Mouse (Mus musculus) hindbrain, embryonic 10.5 days (tissue): ENCODE results near the gene Spo11. TPM values are rescaled to one million over a fixed set of nuclear protein-coding genes. Genes with fewer than 3 reads are reported as not detected.

Source experiments
- DNase-seq: peaks from one replicate; pipeline ENCODE4 v3.0.0-alpha.2; 2017; ENCODE audit warnings: low spot score
- H3K27ac ChIP-seq: fragments of 300-500 bp; sonication (generic); 2 replicates; pipeline ENCODE4 v1.5.1; 2016; ENCODE audit warnings: mild to moderate bottlenecking, moderate library complexity
- H3K27me3 ChIP-seq: fragments of 300-500 bp; sonication (generic); 2 replicates; pipeline ENCODE4 v1.6.1; 2016; ENCODE audit warnings: mild to moderate bottlenecking; ENCODE audit not compliant: poor library complexity, insufficient read depth, severe bottlenecking
- H3K36me3 ChIP-seq: fragments of 300-500 bp; sonication (generic); 2 replicates; pipeline ENCODE4 v1.6.1; 2016; ENCODE audit warnings: mild to moderate bottlenecking, moderate library complexity
- H3K4me1 ChIP-seq: fragments of 300-500 bp; sonication (generic); replicated peaks from 2 replicates; pipeline ENCODE4 v1.6.1; 2016; ENCODE audit warnings: mild to moderate bottlenecking
- H3K4me3 ChIP-seq: fragments of 300-500 bp; sonication (generic); 2 replicates; pipeline ENCODE4 v1.5.1; 2016; ENCODE audit warnings: mild to moderate bottlenecking, moderate library complexity
- H3K9me3 ChIP-seq: fragments of 300-500 bp; sonication (generic); 2 replicates; pipeline ENCODE4 v1.6.1; 2016; ENCODE audit warnings: mild to moderate bottlenecking, moderate library complexity
- WGBS: fragments of 180-500 bp; shearing (Covaris S2); methylation state at CpG from one replicate; pipeline ENCODE4 v1.1.7; 2016; 5-methylcytosine and 5-hydroxymethylcytosine counted together
- polyA plus RNA-seq: library from polyadenylated mRNA; unstranded; fragments of >200 nt; fragmentation: Nextera tagmentation; extraction: Ambion mirVana; gene quantifications from 2 replicates; pipeline ENCODE4 v1.2.1, GENCODE M21; 2016

The Spo11 gene
- polyA plus RNA-seq, 1 experiment from 2014 or later, result 0.47 TPM

DNA sequence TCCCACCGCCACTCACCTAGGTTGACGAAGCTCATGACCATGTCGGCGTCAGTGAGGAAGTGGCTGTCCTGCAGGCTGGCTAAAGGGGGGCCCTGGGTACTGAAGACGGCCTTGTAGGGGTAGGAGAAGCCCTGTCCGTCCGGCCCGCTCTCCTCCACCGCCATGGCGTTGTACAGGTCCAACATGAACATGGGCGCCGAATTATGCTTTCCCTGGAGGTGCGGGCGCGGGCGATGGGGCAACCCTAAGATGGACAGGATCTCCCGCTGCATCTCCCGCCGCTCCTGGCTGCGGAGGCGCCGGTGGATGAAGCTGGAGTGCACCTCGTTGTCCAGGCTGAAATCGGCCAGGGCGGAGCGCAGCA, 37.9 kb upstream of the Spo11 start:
- Histone ChIP-seq H3K27me3 (peaks cover 98% of the 10 kb centered on the region), H3K4me1 (peaks cover 76% of the 10 kb centered on the region), H3K4me3 (peak overlapping the region; percentile 63), H3K9me3 (no peaks in the 10 kb centered on the region), H3K27ac (peak overlapping the region; percentile 84), H3K36me3 (no peaks in the 10 kb centered on the region)
- under 1% methylated on average over 26 of the region's 26 CpGs for WGBS
- no peak for DNase-seq

GRCm38 (mm10) chr2:172940003-172940798, 37.3 kb upstream of the Spo11 start, which contains the start of gene Bmp7:
Gene Bmp7 (minus strand): TSS chr2:172940321.
- WGBS, result under 1% methylated on average over 82 of the region's 82 CpGs
- Histone ChIP-seq H3K27ac (peak within 1 kb of the TSS; percentile 84), H3K4me3 (peak within 1 kb of the TSS; percentile 63), H3K4me1 (peaks cover 70% of the 10 kb centered on the region), H3K9me3 (no peaks in the 10 kb centered on the region), H3K27me3 (peaks cover 98% of the 10 kb centered on the region), H3K36me3 (no peaks in the 10 kb centered on the region)
- peak; percentile 85 for DNase-seq

DNA sequence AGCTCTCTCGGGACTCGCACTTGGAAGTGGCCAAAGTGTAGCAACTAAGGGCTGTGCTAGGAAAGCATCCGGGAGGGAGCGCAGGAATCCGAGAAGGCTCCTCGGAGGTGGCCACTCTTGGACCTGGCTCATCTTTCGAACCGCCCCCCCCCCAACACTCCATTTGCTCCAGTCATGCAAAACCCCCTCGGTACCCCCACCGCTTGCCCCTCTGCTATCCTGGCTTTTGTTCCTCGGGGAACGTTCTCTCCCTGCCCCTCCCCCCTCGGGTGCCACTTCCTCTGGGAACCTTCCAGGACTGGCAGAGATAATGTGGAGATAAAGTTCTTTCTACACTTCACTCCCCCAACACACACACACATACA, 36.7 kb upstream of the Spo11 start:
- H3K27ac ChIP-seq, result peak overlapping the region; percentile 84
- peak overlapping the region; percentile 63 for H3K4me3 ChIP-seq
- H3K4me1 ChIP-seq, result peaks cover 65% of the 10 kb centered on the region
- peaks cover 98% of the 10 kb centered on the region for H3K27me3 ChIP-seq
- no peaks in the 10 kb centered on the region for H3K36me3 ChIP-seq
- WGBS, result under 1% methylated on average over 13 of the region's 13 CpGs
- DNase-seq, result no peak
- no peaks in the 10 kb centered on the region for H3K9me3 ChIP-seq

DNA sequence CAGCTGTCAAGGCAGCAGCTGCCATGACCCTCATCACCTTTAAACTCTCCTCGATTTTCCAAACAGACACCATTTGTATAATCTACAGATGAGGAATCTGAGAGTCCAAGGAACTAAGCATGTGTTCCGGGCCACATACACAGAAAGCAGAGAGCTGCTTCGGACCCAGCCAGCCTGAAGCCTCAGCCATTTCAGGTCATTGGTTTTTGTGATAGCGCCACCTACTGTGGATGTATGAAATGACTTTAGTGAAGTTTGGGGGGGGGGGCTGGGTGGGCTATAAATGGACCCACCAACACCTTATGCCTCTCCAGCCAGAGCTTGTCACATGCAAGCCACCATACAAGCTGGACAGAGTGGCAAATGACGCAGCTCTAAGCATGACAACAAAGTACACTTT, 28.4 kb upstream of the Spo11 start:
- no peaks in the 10 kb centered on the region; the same call in 1 of the 2 replicates for H3K9me3 ChIP-seq
- no peak for DNase-seq
- H3K27ac ChIP-seq, result no peak overlapping the region
- 47% methylated on average over 5 of the region's 5 CpGs for WGBS
- H3K4me3 ChIP-seq, result no peak overlapping the region
- H3K36me3 ChIP-seq, result no peaks in the 10 kb centered on the region
- H3K4me1 ChIP-seq, result peaks cover 14% of the 10 kb centered on the region
- H3K27me3 ChIP-seq, result peaks cover 47% of the 10 kb centered on the region

GRCm38 (mm10) chr2:172950119-172950676, 27.3 kb upstream of the Spo11 start:
- H3K27me3 ChIP-seq, result peaks cover 35% of the 10 kb centered on the region

DNA sequence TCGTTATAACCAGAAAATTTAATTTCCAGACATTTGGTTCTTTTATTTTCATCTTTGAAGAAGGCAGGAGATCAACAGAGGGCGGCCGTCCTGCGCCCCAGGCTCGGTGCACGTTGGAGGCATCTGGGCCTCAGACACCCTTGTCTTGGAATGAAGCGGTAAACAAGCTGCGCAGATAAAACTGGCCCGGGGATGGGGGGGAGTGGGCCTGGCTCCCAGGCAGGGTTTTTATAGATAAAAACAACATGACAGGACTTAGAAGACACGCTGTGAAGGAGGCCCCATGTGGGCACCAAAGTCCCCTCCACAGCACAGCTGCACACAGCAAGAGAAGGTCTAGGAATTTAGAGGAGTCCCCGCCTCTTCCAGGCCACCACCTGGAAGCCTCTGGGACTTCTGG, 26.8 kb upstream of the Spo11 start:
- peaks cover 30% of the 10 kb centered on the region for H3K27me3 ChIP-seq
- H3K36me3 ChIP-seq, result no peaks in the 10 kb centered on the region
- H3K4me1 ChIP-seq, result peaks cover 17% of the 10 kb centered on the region
- H3K4me3 ChIP-seq, result no peak overlapping the region
- no peaks in the 10 kb centered on the region; the same call in 1 of the 2 replicates for H3K9me3 ChIP-seq
- no peak overlapping the region for H3K27ac ChIP-seq
- 39% methylated on average over 11 of the region's 11 CpGs for WGBS
- DNase-seq, result no peak

More at GRCm38 (mm10) chr2:172950119-172950676, 27.3 kb upstream of the Spo11 start:
- no peak for DNase-seq
- Histone ChIP-seq H3K4me3 (no peak overlapping the region), H3K36me3 (no peaks in the 10 kb centered on the region), H3K4me1 (peaks cover 17% of the 10 kb centered on the region), H3K9me3 (no peaks in the 10 kb centered on the region; the same call in 1 of the 2 replicates), H3K27ac (peak overlapping the region; percentile 40)
- WGBS, result 66% methylated on average over 9 of the region's 9 CpGs

- no peak for DNase-seq
- H3K4me3 ChIP-seq, result no peak overlapping the region
- 85% methylated on average over 2 of the region's 2 CpGs for WGBS
- H3K4me1 ChIP-seq, result peaks cover 17% of the 10 kb centered on the region
- H3K9me3 ChIP-seq, result peaks cover 10% of the 10 kb centered on the region
- H3K27me3 ChIP-seq, result peaks cover 21% of the 10 kb centered on the region
- no peak overlapping the region for H3K27ac ChIP-seq
- no peaks in the 10 kb centered on the region for H3K36me3 ChIP-seq
Observed at GRCm38 (mm10) chr2:172951976-172952375, 25.5 kb upstream of the Spo11 start.

DNA sequence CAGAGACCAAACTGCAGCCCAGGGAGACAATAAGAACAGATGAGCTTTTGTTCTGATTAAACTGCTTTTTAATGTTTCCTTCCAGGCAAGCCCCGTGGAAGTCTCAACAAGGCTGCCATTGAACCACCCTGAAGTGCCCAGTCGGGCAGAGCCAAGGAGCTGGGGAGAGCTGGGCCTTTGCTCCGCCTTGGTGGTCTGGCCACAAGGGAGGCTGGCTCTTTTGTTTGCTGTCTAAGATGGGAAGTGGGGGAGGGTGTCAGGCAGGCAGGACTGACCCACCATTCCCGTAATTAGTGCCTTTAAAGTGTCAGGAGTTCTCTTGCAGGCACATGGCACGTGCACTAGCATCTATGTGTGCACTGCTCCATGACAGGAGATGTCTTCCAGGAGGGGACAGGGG, 18.9 kb upstream of the Spo11 start:
- DNase-seq, result peak; percentile 48
- Histone ChIP-seq H3K4me1 (peaks cover 30% of the 10 kb centered on the region), H3K9me3 (peaks cover 20% of the 10 kb centered on the region), H3K36me3 (no peaks in the 10 kb centered on the region), H3K27me3 (no peaks in the 10 kb centered on the region; the same call in 1 of the 2 replicates), H3K27ac (peak overlapping the region; percentile 74), H3K4me3 (no peak overlapping the region)
- 10% methylated on average over 5 of the region's 5 CpGs for WGBS

GRCm38 (mm10) chr2:172959006-172959768, 18.3 kb upstream of the Spo11 start:
- Histone ChIP-seq H3K36me3 (no peaks in the 10 kb centered on the region), H3K4me3 (no peak overlapping the region), H3K27ac (peak overlapping the region; percentile 74), H3K4me1 (peaks cover 32% of the 10 kb centered on the region), H3K27me3 (no peaks in the 10 kb centered on the region; the same call in 1 of the 2 replicates), H3K9me3 (peaks cover 20% of the 10 kb centered on the region)
- DNase-seq, result no peak
- WGBS, result 49% methylated on average over 13 of the region's 13 CpGs

- DNase-seq, result no peak
- Histone ChIP-seq H3K27me3 (no peaks in the 10 kb centered on the region; the same call in 1 of the 2 replicates), H3K27ac (no peak overlapping the region), H3K4me3 (no peak overlapping the region), H3K4me1 (peaks cover 37% of the 10 kb centered on the region), H3K9me3 (peaks cover 20% of the 10 kb centered on the region), H3K36me3 (no peaks in the 10 kb centered on the region)
- 89% methylated on average over 3 of the region's 3 CpGs for WGBS
Observed at GRCm38 (mm10) chr2:172960350-172960749, 17.1 kb upstream of the Spo11 start.

DNA sequence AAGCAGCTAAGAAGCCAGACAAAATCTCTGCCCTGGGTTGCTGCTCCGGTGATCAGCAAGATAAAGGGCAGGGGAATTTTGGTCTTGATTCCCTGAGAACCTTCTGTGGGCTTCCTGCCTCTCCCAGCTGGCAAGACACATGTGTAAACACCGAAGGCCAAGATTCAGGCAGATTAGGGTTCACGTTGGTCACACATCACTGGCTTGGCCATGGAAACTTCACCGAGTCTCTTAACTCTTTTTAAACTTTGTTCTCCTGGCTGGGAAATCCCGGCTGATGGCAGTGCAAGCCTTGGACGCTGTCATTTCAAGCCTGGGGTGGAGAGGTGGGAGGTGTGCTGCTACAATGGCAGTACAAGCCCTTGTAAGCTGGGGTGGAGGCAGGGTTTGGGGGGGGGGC, 16.3 kb upstream of the Spo11 start:
- H3K27me3 ChIP-seq, result no peaks in the 10 kb centered on the region; the same call in 1 of the 2 replicates
- DNase-seq, result no peak
- no peak overlapping the region for H3K4me3 ChIP-seq
- 52% methylated on average over 6 of the region's 6 CpGs for WGBS
- H3K4me1 ChIP-seq, result peaks cover 42% of the 10 kb centered on the region
- no peak overlapping the region for H3K27ac ChIP-seq
- no peaks in the 10 kb centered on the region for H3K36me3 ChIP-seq
- peaks cover 18% of the 10 kb centered on the region for H3K9me3 ChIP-seq

DNA sequence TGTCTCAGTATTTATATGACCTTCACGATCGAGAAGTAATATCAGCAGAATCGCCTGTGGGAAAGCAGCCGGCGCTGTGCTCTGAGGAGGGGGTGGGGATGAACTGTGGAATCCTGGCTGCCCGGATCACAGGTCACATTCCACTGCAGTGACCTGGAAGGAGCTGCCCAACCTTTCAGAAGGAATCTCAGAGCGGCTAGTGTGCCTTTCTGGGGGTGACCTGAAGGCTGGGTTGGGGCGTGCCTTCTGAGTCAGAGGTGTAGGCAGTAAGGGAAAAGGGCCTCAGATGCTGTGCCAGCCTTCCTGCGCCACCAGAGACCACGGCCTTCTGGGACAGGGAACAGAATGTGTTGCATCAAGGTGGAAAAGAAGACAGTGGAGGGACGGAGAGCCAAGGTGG, 12.3 kb upstream of the Spo11 start:
- Histone ChIP-seq H3K36me3 (no peaks in the 10 kb centered on the region), H3K4me3 (no peak overlapping the region), H3K9me3 (0 out of 2 replicates have a peak, but pooled peaks cover 4% of the 10 kb centered on the region), H3K27ac (peak overlapping the region; percentile 53; the same call in 1 of the 2 replicates), H3K27me3 (no peaks in the 10 kb centered on the region; the same call in 1 of the 2 replicates), H3K4me1 (peaks cover 23% of the 10 kb centered on the region)
- 43% methylated on average over 11 of the region's 11 CpGs for WGBS
- no peak for DNase-seq
